In genomic region chr9:107738020-107738840, GRCm38 (mm10) we compare ENCODE assay signal across 8 mouse cellular contexts. TPM values are rescaled to one million over a fixed set of nuclear protein-coding genes. Genes with fewer than 3 reads are reported as not detected.
DNase-seq lines count a peak whose midpoint lies in the region; ATAC-seq and TF ChIP-seq lines count a peak whose summit lies in the region.

No protein-coding gene starts in this region.

- peaks cover 51% of the 10 kb centered on the region for H3K36me3 ChIP-seq in forebrain, embryonic 12.5 days (replicated peaks)
- H3K36me3 ChIP-seq in heart, postnatal 0 days (replicated peaks; ENCODE audit: control insufficient read depth, insufficient read depth, low read length) = peaks cover 42% of the 10 kb centered on the region
- H3K36me3 ChIP-seq in liver, embryonic 14.5 days (replicated peaks; ENCODE audit: control insufficient read depth, insufficient read depth, low read depth) = peaks cover 51% of the 10 kb centered on the region
- H3K36me3 ChIP-seq in neural tube, embryonic 12.5 days = peaks cover 49% of the 10 kb centered on the region
- peaks cover 32% of the 10 kb centered on the region for H3K36me3 ChIP-seq in stomach, postnatal 0 days (ENCODE audit: control insufficient read depth, insufficient read depth, low read length)

- H3K9ac ChIP-seq in forebrain, embryonic 12.5 days = no peak overlapping the region
- H3K9ac ChIP-seq in heart, postnatal 0 days (replicated peaks; ENCODE audit: low read depth, low read length) = no peak overlapping the region
- no peak overlapping the region for H3K9ac ChIP-seq in liver, embryonic 14.5 days (replicated peaks)
- H3K9ac ChIP-seq in neural tube, embryonic 12.5 days = no peak overlapping the region
- no peak overlapping the region for H3K9ac ChIP-seq in stomach, postnatal 0 days (ENCODE audit: low read length)

- 20% methylated on average over 7 of the region's 7 CpGs for WGBS in forebrain, embryonic 12.5 days
- WGBS in heart, postnatal 0 days = 17% methylated on average over 7 of the region's 7 CpGs
- 23% methylated on average over 7 of the region's 7 CpGs for WGBS in liver, embryonic 14.5 days (ENCODE audit: insufficient replicate concordance)
- 22% methylated on average over 7 of the region's 7 CpGs for WGBS in neural tube, embryonic 12.5 days
- WGBS in stomach, postnatal 0 days = 20% methylated on average over 7 of the region's 7 CpGs

- TF ChIP-seq CTCF in heart, postnatal 0 days (IDR thresholded peaks at IDR 0.05; ENCODE audit: low read depth) = peak; percentile 97
- TF ChIP-seq CTCF in liver, embryonic 14.5 days (IDR thresholded peaks at IDR 0.05; ENCODE audit: low read depth) = peak; percentile 97
- peak; percentile 97 for TF ChIP-seq CTCF in stomach, postnatal 0 days (IDR thresholded peaks at IDR 0.05; ENCODE audit: low read depth)

- H3K4me1 ChIP-seq in forebrain, embryonic 12.5 days = peaks cover 43% of the 10 kb centered on the region
- no peaks in the 10 kb centered on the region for H3K4me1 ChIP-seq in heart, postnatal 0 days (ENCODE audit: control insufficient read depth, insufficient read depth)
- H3K4me1 ChIP-seq in liver, embryonic 14.5 days (replicated peaks; ENCODE audit: control insufficient read depth in 2 of 2, insufficient read depth in 2 of 2, low read length in 1 of 2) = peaks cover 0 to 19% of the 10 kb centered on the region in 2 experiments; a peak in 2 of 4 replicates
- peaks cover 29% of the 10 kb centered on the region for H3K4me1 ChIP-seq in neural tube, embryonic 12.5 days
- peaks cover 9% of the 10 kb centered on the region for H3K4me1 ChIP-seq in stomach, postnatal 0 days (replicated peaks; ENCODE audit: control insufficient read depth, insufficient read depth)

- no peaks in the 10 kb centered on the region for H3K9me3 ChIP-seq in forebrain, embryonic 12.5 days
- no peaks in the 10 kb centered on the region for H3K9me3 ChIP-seq in heart, postnatal 0 days (replicated peaks; ENCODE audit: control insufficient read depth, low read length)
- H3K9me3 ChIP-seq in liver, embryonic 14.5 days (ENCODE audit: control insufficient read depth, low read length) = no peaks in the 10 kb centered on the region
- H3K9me3 ChIP-seq in neural tube, embryonic 12.5 days = no peaks in the 10 kb centered on the region
- no peaks in the 10 kb centered on the region for H3K9me3 ChIP-seq in stomach, postnatal 0 days (ENCODE audit: control insufficient read depth, low read length)

- peaks cover 16% of the 10 kb centered on the region; the same call in 1 of the 2 replicates for H3K27me3 ChIP-seq in forebrain, embryonic 12.5 days
- peaks cover 26% of the 10 kb centered on the region for H3K27me3 ChIP-seq in heart, postnatal 0 days (ENCODE audit: control insufficient read depth, insufficient read depth, low read length)
- peaks cover 23% of the 10 kb centered on the region for H3K27me3 ChIP-seq in liver, embryonic 14.5 days (ENCODE audit: control insufficient read depth, insufficient read depth, low read length)
- peaks cover 16% of the 10 kb centered on the region for H3K27me3 ChIP-seq in neural tube, embryonic 12.5 days (replicated peaks)
- H3K27me3 ChIP-seq in stomach, postnatal 0 days (ENCODE audit: control insufficient read depth, insufficient read depth, low read length) = no peaks in the 10 kb centered on the region

- peak; percentile 66 for ATAC-seq in forebrain, embryonic 12.5 days (ENCODE audit: low FRiP score)
- peak; percentile 76 for ATAC-seq in heart, postnatal 0 days (ENCODE audit: insufficient read depth, low read depth)
- peak; percentile 57 for ATAC-seq in liver, embryonic 14.5 days (ENCODE audit: insufficient read depth)
- ATAC-seq in neural tube, embryonic 12.5 days (ENCODE audit: low FRiP score, low read depth) = peak; percentile 38
- peak; percentile 64 for ATAC-seq in stomach, postnatal 0 days (ENCODE audit: low FRiP score, low TSS enrichment)

- H3K27ac ChIP-seq in forebrain, embryonic 12.5 days = peak overlapping the region; percentile 74
- 0 out of 2 replicates have a peak overlapping the region, but pooled peaks have one; percentile 7 for H3K27ac ChIP-seq in heart, postnatal 0 days (ENCODE audit: low read depth)
- H3K27ac ChIP-seq in liver, embryonic 14.5 days = no peak overlapping the region
- H3K27ac ChIP-seq in neural tube, embryonic 12.5 days = peak overlapping the region; percentile 32; the same call in 1 of the 2 replicates
- H3K27ac ChIP-seq in stomach, postnatal 0 days (replicated peaks) = 0 out of 2 replicates have a peak overlapping the region, but pooled peaks have one; percentile 14

- H3K4me3 ChIP-seq in forebrain, embryonic 12.5 days (replicated peaks) = no peak overlapping the region
- H3K4me3 ChIP-seq in heart, postnatal 0 days (ENCODE audit: low read depth, low read length) = no peak overlapping the region
- no peak overlapping the region for H3K4me3 ChIP-seq in liver, embryonic 14.5 days (ENCODE audit: insufficient read depth in 1 of 2, low read depth in 2 of 2, low read length in 2 of 2)
- no peak overlapping the region for H3K4me3 ChIP-seq in neural tube, embryonic 12.5 days
- no peak overlapping the region for H3K4me3 ChIP-seq in stomach, postnatal 0 days (ENCODE audit: low read depth, low read length)

- peak; percentile 78 to 87 for DNase-seq in CD8-positive naive resting alpha-beta T cell, adult 2 months (ENCODE audit: low read depth in 2 of 2, low spot score in 2 of 2)
- DNase-seq in c-Kit-positive CD71-positive TER-119-negative erythroid progenitor cells, embryonic 14.5 days (ENCODE audit: low read depth) = peak; percentile 74
- peak; percentile 77 for DNase-seq in heart, postnatal 0 days (ENCODE audit: low spot score)
- DNase-seq in kidney, postnatal 36 days = peak; percentile 88 to 94
- DNase-seq in liver, embryonic 14.5 days (ENCODE audit: low read depth in 3 of 3, low spot score in 3 of 3) = peak; percentile 48 to 61 (median 51)
- DNase-seq in stomach, postnatal 0 days (ENCODE audit: low spot score) = peak; percentile 90

- no peak overlapping the region for H3K4me2 ChIP-seq in forebrain, embryonic 12.5 days
- no peak overlapping the region for H3K4me2 ChIP-seq in heart, postnatal 0 days (ENCODE audit: low read depth, low read length)
- no peak overlapping the region for H3K4me2 ChIP-seq in liver, embryonic 14.5 days (ENCODE audit: low read depth)
- H3K4me2 ChIP-seq in neural tube, embryonic 12.5 days (replicated peaks) = no peak overlapping the region
- no peak overlapping the region for H3K4me2 ChIP-seq in stomach, postnatal 0 days (replicated peaks; ENCODE audit: low read depth)

- TF ChIP-seq EP300 in heart, postnatal 0 days (IDR thresholded peaks at IDR 0.05; ENCODE audit: low read depth) = no peak
- TF ChIP-seq EP300 in liver, embryonic 14.5 days (IDR thresholded peaks at IDR 0.05; ENCODE audit: low read depth) = no peak
- no peak for TF ChIP-seq EP300 in stomach, postnatal 0 days (optimal IDR thresholded peaks at IDR 0.05)

RNA-seq across cellular contexts. Expression of gene Sema3f, which starts 28.0 kb away (rescaled TPM):
- 13.2 and 15.2 TPM in 2 replicates for polyA plus RNA-seq in forebrain, embryonic 12.5 days (2016; fragmentation: Nextera tagmentation; extraction: Ambion mirVana)
- total RNA-seq in heart, postnatal 0 days (2014; rRNA removed; ENCODE audit: low replicate concordance) = 38.4 and 59.5 TPM in 2 replicates
- polyA plus RNA-seq in heart, postnatal 0 days (2015; fragmentation: Nextera tagmentation; extraction: Ambion mirVana) = 2.6 and 2.7 TPM in 2 replicates
- polyA plus RNA-seq in liver, embryonic 14.5 days (2012; rRNA removed) = 3.1 and 3.5 TPM in 2 replicates
- polyA plus RNA-seq in liver, embryonic 14.5 days (2014; fragmentation: Nextera tagmentation; extraction: Ambion mirVana) = 0.69 and 1.1 TPM in 2 replicates
- 21.4 and 21.5 TPM in 2 replicates for polyA plus RNA-seq in neural tube, embryonic 12.5 days (2016; fragmentation: Nextera tagmentation; extraction: Ambion mirVana)
- polyA plus RNA-seq in stomach, postnatal 0 days (2015; fragmentation: Nextera tagmentation; extraction: Ambion mirVana) = 11.7 and 15.1 TPM in 2 replicates

RNA-seq across cellular contexts. Expression of gene Rbm5, which starts 32.6 kb away (rescaled TPM):
- 232 and 237 TPM in 2 replicates for polyA plus RNA-seq in forebrain, embryonic 12.5 days (2016; fragmentation: Nextera tagmentation; extraction: Ambion mirVana)
- total RNA-seq in heart, postnatal 0 days (2014; rRNA removed; ENCODE audit: low replicate concordance) = 53.5 and 90.6 TPM in 2 replicates
- 81.7 and 88.9 TPM in 2 replicates for polyA plus RNA-seq in heart, postnatal 0 days (2015; fragmentation: Nextera tagmentation; extraction: Ambion mirVana)
- 23.7 and 35.2 TPM in 2 replicates for polyA plus RNA-seq in liver, embryonic 14.5 days (2012; rRNA removed)
- 40.8 and 45.1 TPM in 2 replicates for polyA plus RNA-seq in liver, embryonic 14.5 days (2014; fragmentation: Nextera tagmentation; extraction: Ambion mirVana)
- 231 and 241 TPM in 2 replicates for polyA plus RNA-seq in neural tube, embryonic 12.5 days (2016; fragmentation: Nextera tagmentation; extraction: Ambion mirVana)
- 60.2 and 67.3 TPM in 2 replicates for polyA plus RNA-seq in stomach, postnatal 0 days (2015; fragmentation: Nextera tagmentation; extraction: Ambion mirVana)

RNA-seq across cellular contexts. Expression of gene Gnat1, which starts 58.7 kb away (rescaled TPM):
- 1.7 and 2.1 TPM in 2 replicates for polyA plus RNA-seq in forebrain, embryonic 12.5 days (2016; fragmentation: Nextera tagmentation; extraction: Ambion mirVana)
- total RNA-seq in heart, postnatal 0 days (2014; rRNA removed; ENCODE audit: low replicate concordance) = not detected in 2 replicates
- 0.25 and 0.33 TPM in 2 replicates for polyA plus RNA-seq in heart, postnatal 0 days (2015; fragmentation: Nextera tagmentation; extraction: Ambion mirVana)
- not detected in 2 replicates for polyA plus RNA-seq in liver, embryonic 14.5 days (2012; rRNA removed)
- polyA plus RNA-seq in liver, embryonic 14.5 days (2014; fragmentation: Nextera tagmentation; extraction: Ambion mirVana) = 0.62 and 0.76 TPM in 2 replicates
- polyA plus RNA-seq in neural tube, embryonic 12.5 days (2016; fragmentation: Nextera tagmentation; extraction: Ambion mirVana) = 1.3 and 2.3 TPM in 2 replicates
- polyA plus RNA-seq in stomach, postnatal 0 days (2015; fragmentation: Nextera tagmentation; extraction: Ambion mirVana) = 2.1 and 2.9 TPM in 2 replicates
